Comparison of ENCODE assay signal across 8 mouse cellular contexts in the genomic region with DNA sequence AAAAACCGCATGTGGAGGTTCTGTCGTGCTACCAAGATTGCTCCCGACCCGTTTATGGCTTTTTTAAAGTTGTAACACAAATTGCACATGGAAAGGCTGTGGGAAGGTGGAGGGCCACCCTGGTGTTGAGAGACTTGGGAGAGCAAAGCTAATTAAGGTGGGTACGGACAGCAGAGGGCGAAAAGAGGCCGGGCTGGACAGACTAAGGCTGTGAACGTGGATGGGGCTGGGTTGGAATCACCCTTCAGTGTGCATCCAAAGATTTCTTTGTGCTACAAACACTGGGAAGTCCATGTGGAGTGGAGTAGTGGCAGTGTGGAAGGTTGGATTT. TPM values are rescaled to one million over a fixed set of nuclear protein-coding genes. Genes with fewer than 3 reads are reported as not detected.
DNase-seq lines count a peak whose midpoint lies in the region; ATAC-seq and TF ChIP-seq lines count a peak whose summit lies in the region.

No protein-coding gene starts in this region.

- peak overlapping the region; percentile 79 for H3K4me2 ChIP-seq in hindbrain, postnatal 0 days (ENCODE audit: low read depth, low read length)
- peak overlapping the region; percentile 88 for H3K4me2 ChIP-seq in liver, embryonic 12.5 days

- no peaks in the 10 kb centered on the region for H3K27me3 ChIP-seq in hindbrain, postnatal 0 days (ENCODE audit: insufficient read depth, low read length)
- no peaks in the 10 kb centered on the region for H3K27me3 ChIP-seq in liver, embryonic 12.5 days (replicated peaks)
- no peaks in the 10 kb centered on the region for H3K27me3 ChIP-seq in testis, adult 2 months (ENCODE audit: control insufficient read depth, insufficient read depth, low read length)

- ATAC-seq in hindbrain, postnatal 0 days, result peak; percentile 22; the same call in 1 of the 2 replicates
- peak; percentile 32; the same call in 1 of the 2 replicates for ATAC-seq in liver, embryonic 12.5 days
- ATAC-seq in monocyte, adult 5-6 weeks (replicated peaks; ENCODE audit: insufficient number of reproducible peaks, low FRiP score, low TSS enrichment, poor library complexity, severe bottlenecking), result peak; percentile 10; the same call in 1 of the 2 replicates

- no peak for TF ChIP-seq POLR2A in testis, adult 2 months (IDR thresholded peaks at IDR 0.05; ENCODE audit: control insufficient read depth, low read depth, low read length)

- peaks cover 22% of the 10 kb centered on the region; the same call in 1 of the 2 replicates for H3K4me1 ChIP-seq in hindbrain, postnatal 0 days (ENCODE audit: insufficient read depth, low read length)
- H3K4me1 ChIP-seq in liver, embryonic 12.5 days, result peaks cover 40% of the 10 kb centered on the region
- peaks cover 13% of the 10 kb centered on the region for H3K4me1 ChIP-seq in testis, adult 2 months (ENCODE audit: control insufficient read depth, insufficient read depth, low read length)

- WGBS in hindbrain, postnatal 0 days, result under 1% methylated on average over 8 of the region's 8 CpGs
- WGBS in liver, embryonic 12.5 days (ENCODE audit: insufficient replicate concordance), result 0% methylated on average over 8 of the region's 8 CpGs

- peak overlapping the region; percentile 99 for H3K9ac ChIP-seq in hindbrain, postnatal 0 days (replicated peaks; ENCODE audit: low read length)
- H3K9ac ChIP-seq in liver, embryonic 12.5 days, result peak overlapping the region; percentile 98

- H3K9me3 ChIP-seq in hindbrain, postnatal 0 days (ENCODE audit: low read length), result no peaks in the 10 kb centered on the region
- no peaks in the 10 kb centered on the region for H3K9me3 ChIP-seq in liver, embryonic 12.5 days (replicated peaks)

- peak; percentile 39 to 52 for DNase-seq in left cerebral cortex, adult 18-20 months (ENCODE audit: low spot score in 2 of 2)
- no peak for DNase-seq in left cerebral cortex, adult 11 months (ENCODE audit: low spot score)
- DNase-seq in cerebellum, adult 8-10 months, result peak; percentile 78
- DNase-seq in gastrocnemius, adult 8-10 months (ENCODE audit: low spot score in 2 of 2), result peak; percentile 59 to 62
- peak; percentile 81 for DNase-seq in hindbrain, postnatal 0 days (ENCODE audit: low spot score)

- peak overlapping the region; percentile 99 for H3K27ac ChIP-seq in hindbrain, postnatal 0 days
- H3K27ac ChIP-seq in liver, embryonic 12.5 days, result peak overlapping the region; percentile 99
- peak overlapping the region; percentile 97 for H3K27ac ChIP-seq in testis, adult 2 months (ENCODE audit: control insufficient read depth, insufficient read depth, low read depth, low read length)

- H3K4me3 ChIP-seq in hindbrain, postnatal 0 days (ENCODE audit: low read length), result peak overlapping the region; percentile 98
- peak overlapping the region; percentile 95 for H3K4me3 ChIP-seq in liver, embryonic 12.5 days
- H3K4me3 ChIP-seq in testis, adult 2 months (ENCODE audit: control insufficient read depth, low read depth, low read length), result peak overlapping the region; percentile 92

- no peaks in the 10 kb centered on the region for H3K36me3 ChIP-seq in hindbrain, postnatal 0 days (ENCODE audit: insufficient read depth, low read length)
- H3K36me3 ChIP-seq in liver, embryonic 12.5 days, result no peaks in the 10 kb centered on the region
- no peaks in the 10 kb centered on the region; the same call in none of the 2 replicates for H3K36me3 ChIP-seq in testis, adult 2 months (ENCODE audit: control insufficient read depth, insufficient read depth, low read length)

- peak; percentile 64 for TF ChIP-seq CTCF in hindbrain, postnatal 0 days (IDR thresholded peaks at IDR 0.05; ENCODE audit: low read depth)
- TF ChIP-seq CTCF in testis, adult 2 months (IDR thresholded peaks at IDR 0.05; ENCODE audit: control insufficient read depth, insufficient read depth, insufficient replicate concordance, low read depth, low read length), result no peak; the same call in 1 of the 2 replicates

RNA-seq across cellular contexts. Expression of a gene that starts 0.4 kb away (rescaled TPM):
- total RNA-seq in left cerebral cortex, adult 18-20 months (2021), result 1 to 10 TPM; 2.6 to 3.6 TPM
- total RNA-seq in gastrocnemius, adult 8-10 months (2022), result 1 to 10 TPM; 2.0 to 3.5 (median 2.6) TPM
- total RNA-seq in hindbrain, postnatal 0 days (2014; rRNA removed), result 0.47 and 1.7 TPM in 2 replicates
- polyA plus RNA-seq in hindbrain, postnatal 0 days (2015; fragmentation: Nextera tagmentation; extraction: Ambion mirVana), result 0.60 and 1.4 TPM in 2 replicates
- polyA plus RNA-seq in liver, embryonic 12.5 days (2016; fragmentation: Nextera tagmentation; extraction: Ambion mirVana), result 1.2 and 1.4 TPM in 2 replicates
- total RNA-seq in monocyte, adult 5-6 weeks (2017), result not detected in 3 replicates
- polyA plus RNA-seq in testis, adult 2 months (2012; rRNA removed), result 4.0 and 6.0 TPM in 2 replicates

RNA-seq across cellular contexts. Expression of a gene that starts 0.5 kb away (rescaled TPM):
- total RNA-seq in left cerebral cortex, adult 18-20 months (2021), result 10 to 100 TPM; 50.2 to 50.8 TPM
- total RNA-seq in gastrocnemius, adult 8-10 months (2022), result 10 to 100 TPM; 14.6 to 19.3 (median 17.8) TPM
- total RNA-seq in hindbrain, postnatal 0 days (2014; rRNA removed), result 5.4 and 9.4 TPM in 2 replicates
- polyA plus RNA-seq in hindbrain, postnatal 0 days (2015; fragmentation: Nextera tagmentation; extraction: Ambion mirVana), result 77.7 and 83.9 TPM in 2 replicates
- polyA plus RNA-seq in liver, embryonic 12.5 days (2016; fragmentation: Nextera tagmentation; extraction: Ambion mirVana), result 37.0 and 43.2 TPM in 2 replicates
- total RNA-seq in monocyte, adult 5-6 weeks (2017), result 87.7 to 119 TPM (median 96.9 TPM) in 3 replicates
- polyA plus RNA-seq in testis, adult 2 months (2012; rRNA removed), result 56.4 and 83.8 TPM in 2 replicates

RNA-seq across cellular contexts. Expression of a gene that starts 35.4 kb away (rescaled TPM):
- total RNA-seq in left cerebral cortex, adult 18-20 months (2021), result under 1 TPM; 0.30 to 0.45 TPM
- total RNA-seq in gastrocnemius, adult 8-10 months (2022), result under 1 TPM; 0.36 to 0.99 (median 0.47) TPM
- total RNA-seq in hindbrain, postnatal 0 days (2014; rRNA removed), result 0.22 and 18.2 TPM in 2 replicates
- 0.63 and 0.88 TPM in 2 replicates for polyA plus RNA-seq in hindbrain, postnatal 0 days (2015; fragmentation: Nextera tagmentation; extraction: Ambion mirVana)
- 1.7 and 2.2 TPM in 2 replicates for polyA plus RNA-seq in liver, embryonic 12.5 days (2016; fragmentation: Nextera tagmentation; extraction: Ambion mirVana)
- 2.8 to 12.5 TPM in 2 of 3 replicates, not detected in the other for total RNA-seq in monocyte, adult 5-6 weeks (2017)
- polyA plus RNA-seq in testis, adult 2 months (2012; rRNA removed), result 0.53 and 0.57 TPM in 2 replicates

RNA-seq across cellular contexts. Expression of a gene that starts 44.5 kb away (rescaled TPM):
- 10 to 100 TPM; 75.6 to 91.0 TPM for total RNA-seq in left cerebral cortex, adult 18-20 months (2021)
- 1 to 10 TPM; 3.8 to 5.0 (median 4.4) TPM for total RNA-seq in gastrocnemius, adult 8-10 months (2022)
- total RNA-seq in hindbrain, postnatal 0 days (2014; rRNA removed), result 25.3 and 25.5 TPM in 2 replicates
- 57.2 and 61.9 TPM in 2 replicates for polyA plus RNA-seq in hindbrain, postnatal 0 days (2015; fragmentation: Nextera tagmentation; extraction: Ambion mirVana)
- polyA plus RNA-seq in liver, embryonic 12.5 days (2016; fragmentation: Nextera tagmentation; extraction: Ambion mirVana), result 4.1 and 4.2 TPM in 2 replicates
- total RNA-seq in monocyte, adult 5-6 weeks (2017), result 14.6 to 24.6 TPM (median 15.7 TPM) in 3 replicates
- 0.77 and 1.2 TPM in 2 replicates for polyA plus RNA-seq in testis, adult 2 months (2012; rRNA removed)
